Mouse (Mus musculus) macrophage (primary cell): ENCODE results near the gene Fbxo36. TPM values are rescaled to one million over a fixed set of nuclear protein-coding genes. Genes with fewer than 3 reads are reported as not detected.

ENCODE experiments used
- H3K27ac ChIP-seq: fragments of 350-480 bp; formaldehyde crosslinking; 2 replicates; pipeline ENCODE4 v1.9.0; 2021
- H3K36me3 ChIP-seq: fragments of 350-480 bp; formaldehyde crosslinking; 2 replicates; pipeline ENCODE4 v1.9.0; 2021; ENCODE audit errors: inconsistent target
- H3K4me3 ChIP-seq: fragments of 350-480 bp; formaldehyde crosslinking; 2 replicates; pipeline ENCODE4 v1.9.0; 2021; ENCODE audit errors: inconsistent target
- H3K79me2 ChIP-seq: fragments of 350-480 bp; formaldehyde crosslinking; 2 replicates; pipeline ENCODE4 v1.9.0; 2021; ENCODE audit errors: inconsistent target
- WGBS: methylation state at CpG from one replicate; pipeline ENCODE4 v1.1.7; 2026; ENCODE audit warnings: inconsistent platforms; ENCODE audit not compliant: missing documents; 5-methylcytosine and 5-hydroxymethylcytosine counted together
- polyA plus RNA-seq: library from polyadenylated mRNA; stranded (reverse); fragments of 250-400 nt; gene quantifications from 3 replicates; pipeline ENCODE4 v1.2.4, GENCODE M21; 2018; ENCODE audit warnings: inconsistent platforms

The Fbxo36 gene
- polyA plus RNA-seq, 1 experiment from 2014 or later, result 6.1 TPM

- H3K27ac ChIP-seq, result no peak overlapping the region
- no peaks in the 10 kb centered on the region for H3K79me2 ChIP-seq
- H3K36me3 ChIP-seq, result no peaks in the 10 kb centered on the region
- H3K4me3 ChIP-seq, result no peak overlapping the region
- WGBS, result 2% methylated on average over 9 of the region's 9 CpGs
Measured at GRCm38 (mm10) chr1:84935668-84936067, 96.0 kb downstream of the Fbxo36 start.

GRCm38 (mm10) chr1:84936716-84937510, 97.3 kb downstream of the Fbxo36 start:
- 92% methylated on average over 19 of the region's 19 CpGs for WGBS
- no peak overlapping the region for H3K4me3 ChIP-seq
- H3K27ac ChIP-seq, result no peak overlapping the region
- H3K79me2 ChIP-seq, result no peaks in the 10 kb centered on the region
- no peaks in the 10 kb centered on the region for H3K36me3 ChIP-seq

GRCm38 (mm10) chr1:84939466-84939865, 99.8 kb downstream of the Fbxo36 start:
- Histone ChIP-seq H3K4me3 (no peak overlapping the region), H3K36me3 (no peaks in the 10 kb centered on the region), H3K79me2 (no peaks in the 10 kb centered on the region), H3K27ac (no peak overlapping the region)
- 79% methylated on average over 4 of the region's 4 CpGs for WGBS

GRCm38 (mm10) chr1:84940322-84940721, 100.7 kb downstream of the Fbxo36 start:
- no peaks in the 10 kb centered on the region for H3K36me3 ChIP-seq
- 91% methylated on average over 2 of the region's 2 CpGs for WGBS
- no peaks in the 10 kb centered on the region for H3K79me2 ChIP-seq
- H3K4me3 ChIP-seq, result no peak overlapping the region
- H3K27ac ChIP-seq, result no peak overlapping the region

GRCm38 (mm10) chr1:84942666-84943065, 103.0 kb downstream of the Fbxo36 start:
- H3K27ac ChIP-seq, result no peak overlapping the region
- H3K4me3 ChIP-seq, result no peak overlapping the region
- no peaks in the 10 kb centered on the region for H3K79me2 ChIP-seq
- no peaks in the 10 kb centered on the region for H3K36me3 ChIP-seq

- WGBS, result 93% methylated on average over 4 of the region's 4 CpGs
- no peaks in the 10 kb centered on the region for H3K79me2 ChIP-seq
- H3K27ac ChIP-seq, result no peak overlapping the region
- no peaks in the 10 kb centered on the region for H3K36me3 ChIP-seq
- H3K4me3 ChIP-seq, result no peak overlapping the region
Measured at GRCm38 (mm10) chr1:84943549-84943948, 103.9 kb downstream of the Fbxo36 start.

GRCm38 (mm10) chr1:84945950-84946349, 106.3 kb downstream of the Fbxo36 start:
- Histone ChIP-seq H3K79me2 (no peaks in the 10 kb centered on the region), H3K36me3 (no peaks in the 10 kb centered on the region), H3K4me3 (no peak overlapping the region), H3K27ac (no peak overlapping the region)
- WGBS, result 100% methylated on average over 3 of the region's 3 CpGs

- WGBS, result 89% methylated on average over 2 of the region's 2 CpGs
- Histone ChIP-seq H3K36me3 (no peaks in the 10 kb centered on the region), H3K27ac (no peak overlapping the region), H3K4me3 (no peak overlapping the region), H3K79me2 (no peaks in the 10 kb centered on the region)
Measured at GRCm38 (mm10) chr1:84947390-84947789, 107.7 kb downstream of the Fbxo36 start.

Other genes with a start within 250 kb of the Fbxo36 start
- 0.14 to 1.4 TPM (median 0.21 TPM) in 3 replicates for gene Dner, start 143.6 kb upstream of the Fbxo36 start, polyA plus RNA-seq
- 138 to 185 TPM (median 152 TPM) in 3 replicates for gene Trip12, start 675 bp downstream of the Fbxo36 start, polyA plus RNA-seq
- 0.06 to 0.07 TPM in 2 of 3 replicates, not detected in the other for gene Slc16a14, start 95.3 kb downstream of the Fbxo36 start, polyA plus RNA-seq